In genomic region chr3:89315195-89315929, GRCm38 (mm10) we compare ENCODE assay signal across 8 mouse cellular contexts. TPM values are rescaled to one million over a fixed set of nuclear protein-coding genes. Genes with fewer than 3 reads are reported as not detected.
DNase-seq lines count a peak whose midpoint lies in the region; ATAC-seq and TF ChIP-seq lines count a peak whose summit lies in the region.

No protein-coding gene starts in this region.

- peak; percentile 29 for TF ChIP-seq RAD21 in MEL (IDR thresholded peaks at IDR 0.05; ENCODE audit: low read depth, low read length)

- peak overlapping the region; percentile 70 for H3K4me2 ChIP-seq in forebrain, embryonic 11.5 days (ENCODE audit: low read depth, low read length, severe bottlenecking)
- H3K4me2 ChIP-seq in heart, postnatal 0 days (ENCODE audit: low read depth, low read length), result peak overlapping the region; percentile 63
- peak overlapping the region; percentile 54 for H3K4me2 ChIP-seq in neural tube, embryonic 15.5 days

- no peak overlapping the region for H3K4me3 ChIP-seq in MEL (ENCODE audit: control insufficient read depth in 1 of 2, insufficient read depth in 1 of 2, low read depth in 2 of 2, low read length in 2 of 2)
- H3K4me3 ChIP-seq in forebrain, embryonic 11.5 days (ENCODE audit: low read depth, low read length), result peak overlapping the region; percentile 32
- H3K4me3 ChIP-seq in heart, postnatal 0 days (ENCODE audit: low read depth, low read length), result peak overlapping the region; percentile 26; the same call in 1 of the 2 replicates
- H3K4me3 ChIP-seq in lung, adult 2 months (replicated peaks; ENCODE audit: extremely low read depth, low read depth, low read length), result peak overlapping the region; percentile 25
- peak overlapping the region; percentile 25 for H3K4me3 ChIP-seq in neural tube, embryonic 15.5 days (replicated peaks)

- 5% methylated on average over 24 of the region's 26 CpGs for WGBS in forebrain, embryonic 11.5 days
- 8% methylated on average over 23 of the region's 26 CpGs for WGBS in heart, postnatal 0 days
- 6% methylated on average over 25 of the region's 26 CpGs for WGBS in lung, adult 2 months
- 5% methylated on average over 26 of the region's 26 CpGs for WGBS in neural tube, embryonic 15.5 days

- peak; percentile 77 for DNase-seq in MEL (ENCODE audit: low read depth, low spot score)
- DNase-seq in brain, embryonic 14.5 days (ENCODE audit: low read depth), result peak; percentile 85
- DNase-seq in forebrain, embryonic 11.5 days (ENCODE audit: low spot score), result peak; percentile 96
- DNase-seq in heart, postnatal 0 days (ENCODE audit: low spot score), result no peak
- DNase-seq in kidney, postnatal 36 days, result peak; percentile 85 to 91
- DNase-seq in lung, adult 2 months, result peak; percentile 81
- peak; percentile 83 for DNase-seq in thymus, postnatal 4 days

- no peaks in the 10 kb centered on the region for H3K79me2 ChIP-seq in MEL (ENCODE audit: control insufficient read depth, insufficient read depth, low read length, poor library complexity)

- no peaks in the 10 kb centered on the region for H3K36me3 ChIP-seq in MEL (ENCODE audit: control insufficient read depth in 1 of 2, insufficient read depth in 2 of 2, low read length in 2 of 2)
- no peaks in the 10 kb centered on the region for H3K36me3 ChIP-seq in forebrain, embryonic 11.5 days (ENCODE audit: control insufficient read depth, insufficient read depth, low read length)
- no peaks in the 10 kb centered on the region for H3K36me3 ChIP-seq in heart, postnatal 0 days (replicated peaks; ENCODE audit: control insufficient read depth, insufficient read depth, low read length)
- peaks cover 19% of the 10 kb centered on the region for H3K36me3 ChIP-seq in neural tube, embryonic 15.5 days

- no peak overlapping the region for H3K27ac ChIP-seq in MEL (ENCODE audit: control insufficient read depth, low read depth, low read length)
- H3K27ac ChIP-seq in forebrain, embryonic 11.5 days (ENCODE audit: low read depth, low read length), result no peak overlapping the region; the same call in 1 of the 2 replicates
- H3K27ac ChIP-seq in heart, postnatal 0 days (ENCODE audit: low read depth), result no peak overlapping the region
- H3K27ac ChIP-seq in neural tube, embryonic 15.5 days (replicated peaks), result no peak overlapping the region

- H3K4me1 ChIP-seq in MEL (ENCODE audit: control insufficient read depth in 1 of 2, insufficient read depth in 2 of 2, low read length in 2 of 2), result no peaks in the 10 kb centered on the region; a peak in 1 of 4 replicates
- peaks cover 22% of the 10 kb centered on the region for H3K4me1 ChIP-seq in forebrain, embryonic 11.5 days (replicated peaks; ENCODE audit: control insufficient read depth, insufficient read depth, low read length)
- H3K4me1 ChIP-seq in heart, postnatal 0 days (ENCODE audit: control insufficient read depth, insufficient read depth), result peaks cover 29% of the 10 kb centered on the region
- H3K4me1 ChIP-seq in lung, adult 2 months (ENCODE audit: control insufficient read depth, insufficient read depth, low read length), result peaks cover 14% of the 10 kb centered on the region
- peaks cover 56% of the 10 kb centered on the region for H3K4me1 ChIP-seq in neural tube, embryonic 15.5 days

- H3K9me3 ChIP-seq in MEL (replicated peaks; ENCODE audit: insufficient read depth, low read length), result no peaks in the 10 kb centered on the region
- H3K9me3 ChIP-seq in forebrain, embryonic 11.5 days (ENCODE audit: control insufficient read depth, low read length), result no peaks in the 10 kb centered on the region
- no peaks in the 10 kb centered on the region for H3K9me3 ChIP-seq in heart, postnatal 0 days (replicated peaks; ENCODE audit: control insufficient read depth, low read length)
- no peaks in the 10 kb centered on the region for H3K9me3 ChIP-seq in neural tube, embryonic 15.5 days (replicated peaks)

- no peak for TF ChIP-seq EP300 in MEL (IDR thresholded peaks at IDR 0.05; ENCODE audit: low read depth in 1 of 2, low read length in 2 of 2)
- TF ChIP-seq EP300 in heart, postnatal 0 days (IDR thresholded peaks at IDR 0.05; ENCODE audit: low read depth), result no peak

- ATAC-seq in forebrain, embryonic 11.5 days (replicated peaks; ENCODE audit: low FRiP score), result peak; percentile 29
- ATAC-seq in heart, postnatal 0 days (ENCODE audit: insufficient read depth, low read depth), result peak; percentile 39; the same call in 1 of the 2 replicates
- 0 out of 2 replicates have a peak, but pooled peaks have one; percentile 6 for ATAC-seq in neural tube, embryonic 15.5 days (ENCODE audit: low FRiP score)

- no peak overlapping the region for H3K9ac ChIP-seq in MEL (ENCODE audit: control insufficient read depth, low read depth, low read length, poor library complexity, severe bottlenecking)
- H3K9ac ChIP-seq in forebrain, embryonic 11.5 days (ENCODE audit: low read length), result peak overlapping the region; percentile 60
- no peak overlapping the region for H3K9ac ChIP-seq in heart, postnatal 0 days (replicated peaks; ENCODE audit: low read depth, low read length)
- no peak overlapping the region; the same call in 1 of the 2 replicates for H3K9ac ChIP-seq in neural tube, embryonic 15.5 days (replicated peaks)

- TF ChIP-seq CTCF in MEL (IDR thresholded peaks at IDR 0.05 in 2 of 3, conservative IDR thresholded peaks at IDR 0.05 in 1 of 3; ENCODE audit: control insufficient read depth in 1 of 3, insufficient read depth in 1 of 3, low read depth in 2 of 3, low read length in 3 of 3, poor library complexity in 1 of 3, severe bottlenecking in 1 of 3), result peak; percentile 82 to 100 (median 91)
- TF ChIP-seq CTCF in brain, embryonic 14.5 days (IDR thresholded peaks at IDR 0.05; ENCODE audit: borderline replicate concordance, extremely low read depth, insufficient read depth, insufficient read length), result peak; percentile 99
- TF ChIP-seq CTCF in heart, postnatal 0 days (IDR thresholded peaks at IDR 0.05; ENCODE audit: low read depth), result peak; percentile 74
- peak; percentile 89 for TF ChIP-seq CTCF in lung, adult 2 months (IDR thresholded peaks at IDR 0.05; ENCODE audit: insufficient read depth, low read length)

- H3K27me3 ChIP-seq in MEL (ENCODE audit: control insufficient read depth in 1 of 2, insufficient read depth in 2 of 2, low read length in 2 of 2), result peaks cover 12 to 36% of the 10 kb centered on the region in 2 experiments
- H3K27me3 ChIP-seq in forebrain, embryonic 11.5 days (ENCODE audit: control insufficient read depth, insufficient read depth, low read length), result peaks cover 37% of the 10 kb centered on the region
- peaks cover 43% of the 10 kb centered on the region for H3K27me3 ChIP-seq in heart, postnatal 0 days (ENCODE audit: control insufficient read depth, insufficient read depth, low read length)
- no peaks in the 10 kb centered on the region for H3K27me3 ChIP-seq in neural tube, embryonic 15.5 days (replicated peaks)

- no peak for TF ChIP-seq POLR2A in MEL (IDR thresholded peaks at IDR 0.05; ENCODE audit: control insufficient read depth in 1 of 2, insufficient read depth in 1 of 2, low read depth in 1 of 2, low read length in 2 of 2, poor library complexity in 1 of 2)
- no peak for TF ChIP-seq POLR2A in brain, embryonic 14.5 days (IDR thresholded peaks at IDR 0.05; ENCODE audit: borderline replicate concordance, extremely low read depth, insufficient read depth, insufficient read length, poor library complexity, severe bottlenecking)
- TF ChIP-seq POLR2A in lung, adult 2 months (IDR thresholded peaks at IDR 0.05; ENCODE audit: borderline replicate concordance, extremely low read depth, low read depth, low read length), result peak; percentile 32; the same call in 1 of the 2 replicates

RNA-seq across cellular contexts. Expression of gene Efna3, which starts 7.4 kb away (rescaled TPM):
- total RNA-seq in MEL (2012; rRNA removed), result 0.54 and 0.78 TPM in 2 replicates
- 1 to 10 TPM in 1 of 2 experiments, not detected in 1; 1.2 TPM for polyA plus RNA-seq in MEL (2012; ENCODE audit: insufficient read depth in 1 of 2, insufficient read length in 2 of 2, low read depth in 1 of 2, low replicate concordance in 2 of 2, missing spikeins in 1 of 2)
- polyA plus RNA-seq in brain, embryonic 14.5 days (2012; rRNA removed), result 59.4 and 60.3 TPM in 2 replicates
- 6.6 and 7.7 TPM in 2 replicates for polyA plus RNA-seq in forebrain, embryonic 11.5 days (2014; fragmentation: Nextera tagmentation; extraction: Ambion mirVana)
- total RNA-seq in heart, postnatal 0 days (2014; rRNA removed; ENCODE audit: low replicate concordance), result not detected in 2 replicates
- 0.12 and 0.44 TPM in 2 replicates for polyA plus RNA-seq in heart, postnatal 0 days (2015; fragmentation: Nextera tagmentation; extraction: Ambion mirVana)
- polyA plus RNA-seq in lung, adult 2 months (2012; rRNA removed), result 4.1 and 20.3 TPM in 2 replicates
- polyA plus RNA-seq in neural tube, embryonic 15.5 days (2015; fragmentation: Nextera tagmentation; extraction: Ambion mirVana), result 95.8 and 107 TPM in 2 replicates

RNA-seq across cellular contexts. Expression of gene Efna4, which starts 22.5 kb away (rescaled TPM):
- total RNA-seq in MEL (2012; rRNA removed), result 1.4 and 1.9 TPM in 2 replicates
- polyA plus RNA-seq in MEL (2012; ENCODE audit: insufficient read depth in 1 of 2, insufficient read length in 2 of 2, low read depth in 1 of 2, low replicate concordance in 2 of 2, missing spikeins in 1 of 2), result 1 to 10 TPM in 1 of 2 experiments, not detected in 1; 4.5 TPM
- polyA plus RNA-seq in brain, embryonic 14.5 days (2012; rRNA removed), result 12.6 and 22.9 TPM in 2 replicates
- polyA plus RNA-seq in forebrain, embryonic 11.5 days (2014; fragmentation: Nextera tagmentation; extraction: Ambion mirVana), result 17.1 and 20.7 TPM in 2 replicates
- 2.7 and 7.2 TPM in 2 replicates for total RNA-seq in heart, postnatal 0 days (2014; rRNA removed; ENCODE audit: low replicate concordance)
- 2.6 and 3.5 TPM in 2 replicates for polyA plus RNA-seq in heart, postnatal 0 days (2015; fragmentation: Nextera tagmentation; extraction: Ambion mirVana)
- 7.3 and 9.3 TPM in 2 replicates for polyA plus RNA-seq in lung, adult 2 months (2012; rRNA removed)
- polyA plus RNA-seq in neural tube, embryonic 15.5 days (2015; fragmentation: Nextera tagmentation; extraction: Ambion mirVana), result 3.0 and 5.9 TPM in 2 replicates

RNA-seq across cellular contexts. Expression of gene Efna1, which starts 34.4 kb away (rescaled TPM):
- total RNA-seq in MEL (2012; rRNA removed), result not detected in 2 replicates
- not detected for polyA plus RNA-seq in MEL (2012; ENCODE audit: insufficient read depth in 1 of 2, insufficient read length in 2 of 2, low read depth in 1 of 2, low replicate concordance in 2 of 2, missing spikeins in 1 of 2)
- polyA plus RNA-seq in brain, embryonic 14.5 days (2012; rRNA removed), result 11.2 and 12.0 TPM in 2 replicates
- 10.8 and 11.4 TPM in 2 replicates for polyA plus RNA-seq in forebrain, embryonic 11.5 days (2014; fragmentation: Nextera tagmentation; extraction: Ambion mirVana)
- total RNA-seq in heart, postnatal 0 days (2014; rRNA removed; ENCODE audit: low replicate concordance), result 43.1 and 46.2 TPM in 2 replicates
- 37.2 and 38.4 TPM in 2 replicates for polyA plus RNA-seq in heart, postnatal 0 days (2015; fragmentation: Nextera tagmentation; extraction: Ambion mirVana)
- 132 and 134 TPM in 2 replicates for polyA plus RNA-seq in lung, adult 2 months (2012; rRNA removed)
- polyA plus RNA-seq in neural tube, embryonic 15.5 days (2015; fragmentation: Nextera tagmentation; extraction: Ambion mirVana), result 9.7 and 16.5 TPM in 2 replicates

RNA-seq across cellular contexts. Expression of gene Adam15, which starts 34.4 kb away (rescaled TPM):
- total RNA-seq in MEL (2012; rRNA removed), result 15.3 and 16.9 TPM in 2 replicates
- 10 to 100 TPM in 1 of 2 experiments, not detected in 1; 43.2 TPM for polyA plus RNA-seq in MEL (2012; ENCODE audit: insufficient read depth in 1 of 2, insufficient read length in 2 of 2, low read depth in 1 of 2, low replicate concordance in 2 of 2, missing spikeins in 1 of 2)
- polyA plus RNA-seq in brain, embryonic 14.5 days (2012; rRNA removed), result 63.6 and 75.5 TPM in 2 replicates
- 27.9 and 28.4 TPM in 2 replicates for polyA plus RNA-seq in forebrain, embryonic 11.5 days (2014; fragmentation: Nextera tagmentation; extraction: Ambion mirVana)
- 99.0 and 115 TPM in 2 replicates for total RNA-seq in heart, postnatal 0 days (2014; rRNA removed; ENCODE audit: low replicate concordance)
- polyA plus RNA-seq in heart, postnatal 0 days (2015; fragmentation: Nextera tagmentation; extraction: Ambion mirVana), result 72.3 and 82.2 TPM in 2 replicates
- 190 and 225 TPM in 2 replicates for polyA plus RNA-seq in lung, adult 2 months (2012; rRNA removed)
- polyA plus RNA-seq in neural tube, embryonic 15.5 days (2015; fragmentation: Nextera tagmentation; extraction: Ambion mirVana), result 69.9 and 71.9 TPM in 2 replicates

RNA-seq across cellular contexts. Expression of gene Slc50a1, which starts 45.0 kb away (rescaled TPM):
- 17.2 and 22.5 TPM in 2 replicates for total RNA-seq in MEL (2012; rRNA removed)
- 10 to 100 TPM in 1 of 2 experiments, not detected in 1; 45.9 TPM for polyA plus RNA-seq in MEL (2012; ENCODE audit: insufficient read depth in 1 of 2, insufficient read length in 2 of 2, low read depth in 1 of 2, low replicate concordance in 2 of 2, missing spikeins in 1 of 2)
- polyA plus RNA-seq in brain, embryonic 14.5 days (2012; rRNA removed), result 41.4 and 71.8 TPM in 2 replicates
- polyA plus RNA-seq in forebrain, embryonic 11.5 days (2014; fragmentation: Nextera tagmentation; extraction: Ambion mirVana), result 28.4 and 31.8 TPM in 2 replicates
- total RNA-seq in heart, postnatal 0 days (2014; rRNA removed; ENCODE audit: low replicate concordance), result 33.7 and 54.2 TPM in 2 replicates
- 50.7 and 52.0 TPM in 2 replicates for polyA plus RNA-seq in heart, postnatal 0 days (2015; fragmentation: Nextera tagmentation; extraction: Ambion mirVana)
- polyA plus RNA-seq in lung, adult 2 months (2012; rRNA removed), result 228 and 297 TPM in 2 replicates
- 40.9 and 49.3 TPM in 2 replicates for polyA plus RNA-seq in neural tube, embryonic 15.5 days (2015; fragmentation: Nextera tagmentation; extraction: Ambion mirVana)

Comparison
In these comparisons a context has a peak if more than half of its experiments do, and no peak if none do; other contexts are left out.
1. H3K4me3 ChIP-seq: peak in forebrain, embryonic 11.5 days (single experiment), heart, postnatal 0 days (single experiment), lung, adult 2 months (single experiment) and neural tube, embryonic 15.5 days (single experiment); none in MEL (0 of 2).
2. RNA of gene Efna1, which starts 34.4 kb away (polyA plus RNA-seq): 132 to 134 TPM in lung, adult 2 months, 37.2 to 38.4 TPM in heart, postnatal 0 days, 11.2 to 12.0 TPM in brain, embryonic 14.5 days, 10.8 to 11.4 TPM in forebrain, embryonic 11.5 days and 9.7 to 16.5 TPM in neural tube, embryonic 15.5 days; not detected in MEL; every median in the first group is over 10 times any median in the second.
3. Peak in every context shown above with its lines, with median percentiles within 50 percentile points of each other: CTCF ChIP-seq, ATAC-seq and H3K4me2 ChIP-seq.